Mouse (Mus musculus): Measurements from ENCODE around the gene Rpusd1.

DNA sequence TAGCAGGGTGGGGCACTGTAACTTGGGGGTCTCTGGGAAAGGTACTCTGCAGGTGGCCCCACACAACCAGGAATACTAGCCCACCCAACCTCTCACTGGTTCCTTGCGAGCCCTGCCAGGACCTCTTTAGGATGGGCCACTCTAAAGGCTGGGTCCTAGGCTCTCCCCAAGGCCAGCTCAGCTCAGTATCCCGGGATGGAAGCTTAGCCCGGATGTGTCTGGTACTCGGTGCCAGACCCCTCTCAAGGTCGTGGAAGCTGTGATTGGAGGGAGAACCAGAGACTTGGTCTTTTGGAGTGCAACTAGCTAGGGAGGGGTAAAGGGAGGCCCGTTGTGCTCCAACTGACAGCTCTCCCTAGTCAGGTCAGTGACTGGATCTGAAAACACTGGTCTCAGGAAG, 9.8 kb upstream of the Rpusd1 start:
- no peak for TF ChIP-seq EP300 (IDR thresholded peaks at IDR 0.05; ENCODE audit: insufficient read depth, low read depth, low read length)
- no peak for TF ChIP-seq POLR2A (IDR thresholded peaks at IDR 0.05; ENCODE audit: insufficient read depth, low read depth, low read length)
